Mouse (Mus musculus): ENCODE measurements at regions not wholly inside any gene's neighbourhood (a gene's known extent, or its start where the extent isn't known, plus 50 kb on each side); places are given as distances from the start of the nearest gene placed in this dataset.
A peak's percentile ranks its signal among the peaks of the same experiment; 100 is the strongest.

DNA sequence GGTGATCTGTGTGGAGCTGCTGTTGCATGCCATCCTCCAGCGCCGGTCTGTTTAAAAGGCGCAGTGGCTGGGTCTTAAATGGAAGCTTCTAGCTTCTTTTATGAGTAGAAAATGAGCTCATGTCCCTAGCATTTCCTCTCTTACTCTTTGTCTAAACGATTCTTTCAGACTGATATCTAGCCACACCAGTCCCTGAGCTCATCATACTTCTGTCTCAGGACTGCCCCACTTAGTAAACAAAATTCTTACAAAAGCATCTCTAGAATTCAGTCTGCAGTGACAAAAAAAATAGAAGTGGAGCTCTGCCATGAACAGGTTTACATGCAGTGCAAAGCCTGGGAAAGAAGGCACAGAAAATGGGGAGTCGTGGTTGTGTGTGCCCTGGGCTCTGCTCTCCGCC lies 150.2 kb upstream of the Ccn2 start:
- H3K27me3 ChIP-seq: no peaks in the 10 kb centered on the region
- no peak overlapping the region for H3K4me2 ChIP-seq
- H3K4me1 ChIP-seq: peaks cover 8% of the 10 kb centered on the region
- H3K9ac ChIP-seq: no peak overlapping the region
- WGBS: 87% methylated on average over 6 of the region's 6 CpGs
- no peaks in the 10 kb centered on the region for H3K9me3 ChIP-seq (replicated peaks)
- H3K36me3 ChIP-seq: no peaks in the 10 kb centered on the region
- no peak for ATAC-seq (replicated peaks; ENCODE audit: low FRiP score)
- no peak overlapping the region for H3K4me3 ChIP-seq (replicated peaks)
- no peak overlapping the region for H3K27ac ChIP-seq

DNA sequence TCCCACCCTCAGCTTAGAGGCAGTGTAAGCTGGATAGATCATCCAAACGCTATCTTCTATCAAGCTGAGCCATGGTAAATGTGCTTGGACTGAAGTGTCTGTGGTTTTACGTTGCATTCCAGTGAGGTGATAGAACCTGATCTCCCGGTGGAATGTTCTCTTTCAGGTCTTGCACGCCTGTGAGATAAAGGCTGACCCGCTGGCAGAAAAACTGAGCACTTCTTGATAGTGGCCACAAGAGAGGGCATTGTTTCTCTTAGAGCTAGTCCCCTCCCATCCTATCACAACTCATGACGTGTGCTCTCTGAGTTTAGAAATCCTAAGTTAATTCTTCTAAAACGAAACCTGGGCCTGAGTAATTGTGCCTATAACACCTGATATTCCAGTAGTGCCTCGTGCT lies 149.1 kb upstream of the Ccn2 start:
- H3K9ac ChIP-seq: no peak overlapping the region
- H3K27me3 ChIP-seq: no peaks in the 10 kb centered on the region
- 74% methylated on average over 8 of the region's 8 CpGs for WGBS
- ATAC-seq (replicated peaks; ENCODE audit: low FRiP score): no peak
- no peak overlapping the region for H3K4me3 ChIP-seq (replicated peaks)
- H3K27ac ChIP-seq: no peak overlapping the region
- H3K9me3 ChIP-seq (replicated peaks): no peaks in the 10 kb centered on the region
- H3K4me1 ChIP-seq: peaks cover 8% of the 10 kb centered on the region
- no peaks in the 10 kb centered on the region for H3K36me3 ChIP-seq
- no peak overlapping the region for H3K4me2 ChIP-seq

DNA sequence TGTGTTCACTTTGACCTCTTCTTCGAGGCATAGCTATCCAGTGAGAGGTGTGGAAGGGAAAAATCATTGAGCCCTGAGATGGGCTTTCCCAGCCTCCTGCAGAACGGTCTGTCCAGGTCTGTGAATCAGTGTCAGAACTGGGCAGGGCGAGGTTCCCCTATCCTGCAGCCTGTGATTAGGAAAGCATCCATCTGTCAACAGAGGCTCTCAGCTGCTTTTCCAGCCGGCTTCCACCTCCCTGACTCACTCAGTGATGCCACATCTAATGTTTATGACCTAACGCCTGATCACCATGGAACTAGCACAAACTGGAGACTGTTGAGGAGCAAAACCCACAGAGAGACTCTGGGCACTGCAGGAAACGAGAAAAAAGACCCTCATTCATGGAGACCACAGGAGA lies 148.1 kb upstream of the Ccn2 start:
- 0 out of 2 replicates have a peak, but pooled peaks have one; percentile 25 for ATAC-seq (replicated peaks; ENCODE audit: low FRiP score)
- no peaks in the 10 kb centered on the region for H3K9me3 ChIP-seq (replicated peaks)
- no peak overlapping the region for H3K4me3 ChIP-seq (replicated peaks)
- peak overlapping the region; percentile 87 for H3K27ac ChIP-seq
- no peak overlapping the region for H3K4me2 ChIP-seq
- H3K27me3 ChIP-seq: no peaks in the 10 kb centered on the region
- peaks cover 8% of the 10 kb centered on the region for H3K4me1 ChIP-seq
- 45% methylated on average over 6 of the region's 6 CpGs for WGBS
- H3K9ac ChIP-seq: no peak overlapping the region
- H3K36me3 ChIP-seq: no peaks in the 10 kb centered on the region

DNA sequence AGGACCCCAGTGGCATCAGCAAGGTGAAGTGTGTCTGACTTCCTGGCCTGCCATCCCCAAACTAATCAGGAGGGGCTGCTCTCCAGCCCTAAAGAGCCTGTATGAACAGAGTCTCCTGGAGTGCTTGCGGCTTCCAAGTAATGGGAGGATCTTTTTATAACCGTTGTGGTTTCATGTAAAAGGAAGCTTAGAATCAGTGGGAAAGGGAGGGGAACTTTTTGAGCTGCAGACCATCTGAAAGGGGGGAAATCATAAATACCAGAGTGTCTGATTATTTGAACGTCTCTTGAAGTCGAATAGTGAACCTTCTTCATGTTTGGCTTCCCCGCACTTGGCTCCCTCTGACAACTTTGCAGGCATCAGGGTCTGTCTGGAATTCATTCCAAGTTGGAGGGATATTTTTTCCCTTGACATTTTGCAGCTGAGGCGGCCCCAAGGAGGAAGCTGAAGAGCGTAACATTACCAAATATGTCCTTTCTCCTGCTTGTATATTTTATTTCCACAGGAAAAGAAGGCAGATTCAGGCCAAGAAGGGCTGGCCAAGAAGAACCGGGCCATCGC lies 147.2 kb upstream of the Ccn2 start:
- Histone ChIP-seq H3K27me3 (no peaks in the 10 kb centered on the region), H3K4me3 (replicated peaks) (no peak overlapping the region), H3K36me3 (no peaks in the 10 kb centered on the region), H3K4me1 (peaks cover 8% of the 10 kb centered on the region), H3K4me2 (no peak overlapping the region), H3K27ac (peak overlapping the region; percentile 87), H3K9ac (no peak overlapping the region), H3K9me3 (replicated peaks) (no peaks in the 10 kb centered on the region)
- WGBS: 47% methylated on average over 9 of the region's 9 CpGs
- peak; percentile 54 for ATAC-seq (replicated peaks; ENCODE audit: low FRiP score)

DNA sequence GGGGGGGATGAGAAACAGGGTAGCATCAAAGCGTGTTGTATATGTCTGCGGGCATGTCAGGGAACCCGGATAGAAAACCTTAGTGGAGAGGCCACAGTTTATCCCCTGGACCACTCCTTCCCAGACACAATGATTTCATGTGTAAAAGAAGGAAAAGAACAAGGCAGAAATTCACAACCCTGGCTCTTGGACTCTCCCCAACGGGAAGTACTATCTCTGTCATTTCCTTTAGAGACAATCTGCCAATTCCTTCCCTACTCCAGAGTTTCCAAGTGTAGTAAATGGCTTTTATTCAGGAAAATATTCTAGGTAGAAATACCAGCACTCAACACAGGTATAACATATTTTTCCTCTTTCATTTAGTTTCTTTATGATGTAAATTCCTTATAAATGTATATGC lies 141.7 kb upstream of the Ccn2 start:
- H3K4me2 ChIP-seq: no peak overlapping the region
- H3K27ac ChIP-seq: no peak overlapping the region
- H3K4me1 ChIP-seq: no peaks in the 10 kb centered on the region
- no peaks in the 10 kb centered on the region for H3K36me3 ChIP-seq
- H3K4me3 ChIP-seq (replicated peaks): no peak overlapping the region
- H3K9ac ChIP-seq: no peak overlapping the region
- H3K27me3 ChIP-seq: no peaks in the 10 kb centered on the region
- 80% methylated on average over 4 of the region's 4 CpGs for WGBS
- no peaks in the 10 kb centered on the region for H3K9me3 ChIP-seq (replicated peaks)
- ATAC-seq (replicated peaks; ENCODE audit: low FRiP score): no peak

DNA sequence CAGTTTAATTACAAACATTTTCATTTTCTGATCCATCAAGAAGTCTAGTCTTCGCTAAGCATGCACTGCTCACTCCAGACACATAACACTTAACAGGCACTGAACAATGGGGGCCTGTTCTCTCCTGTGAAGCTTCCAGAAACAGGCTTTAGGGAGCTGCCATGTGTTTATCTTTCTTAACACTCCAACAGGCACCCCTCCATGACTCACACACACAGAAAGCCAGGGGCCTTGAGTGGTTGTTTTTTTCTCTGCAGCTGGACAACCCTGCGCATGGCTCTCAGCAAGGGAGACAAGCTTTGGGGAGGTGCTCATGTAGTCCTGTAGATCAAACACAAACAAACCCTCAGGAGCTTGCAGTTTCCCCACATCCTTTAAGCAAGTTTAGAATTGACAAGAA lies 136.6 kb upstream of the Ccn2 start:
- Histone ChIP-seq H3K27me3 (no peaks in the 10 kb centered on the region), H3K36me3 (no peaks in the 10 kb centered on the region), H3K4me2 (no peak overlapping the region), H3K9ac (no peak overlapping the region), H3K27ac (no peak overlapping the region), H3K4me3 (replicated peaks) (no peak overlapping the region), H3K4me1 (no peaks in the 10 kb centered on the region), H3K9me3 (replicated peaks) (peaks cover 3% of the 10 kb centered on the region; the same call in 1 of the 2 replicates)
- WGBS: 65% methylated on average over 2 of the region's 2 CpGs
- ATAC-seq (replicated peaks; ENCODE audit: low FRiP score): 0 out of 2 replicates have a peak, but pooled peaks have one; percentile 25

DNA sequence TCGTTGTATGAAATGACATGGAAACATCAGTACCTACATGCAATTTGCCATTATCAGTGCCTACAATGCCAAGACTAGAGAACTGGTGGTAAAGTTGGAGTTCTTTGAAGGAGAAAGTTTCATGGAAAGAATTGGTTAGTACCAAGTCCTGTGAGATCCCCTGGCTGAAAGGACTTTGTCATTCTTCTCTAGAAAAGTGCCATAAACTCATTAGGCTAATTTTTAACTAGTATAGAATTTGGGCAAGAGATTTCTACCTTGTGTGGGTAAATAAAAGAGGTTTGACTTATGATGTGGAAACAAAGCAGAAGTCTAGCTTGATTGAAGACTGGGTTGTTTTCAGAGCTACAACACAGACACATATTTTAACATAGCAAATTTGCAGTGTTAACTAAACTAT lies 131.4 kb upstream of the Ccn2 start:
- Histone ChIP-seq H3K4me1 (no peaks in the 10 kb centered on the region), H3K4me2 (no peak overlapping the region), H3K27me3 (no peaks in the 10 kb centered on the region), H3K9ac (no peak overlapping the region), H3K4me3 (replicated peaks) (no peak overlapping the region), H3K9me3 (replicated peaks) (peaks cover 3% of the 10 kb centered on the region; the same call in 1 of the 2 replicates), H3K27ac (no peak overlapping the region), H3K36me3 (no peaks in the 10 kb centered on the region)
- WGBS: 95% methylated on average over 1 of the region's 1 CpGs
- no peak for ATAC-seq (replicated peaks; ENCODE audit: low FRiP score)

DNA sequence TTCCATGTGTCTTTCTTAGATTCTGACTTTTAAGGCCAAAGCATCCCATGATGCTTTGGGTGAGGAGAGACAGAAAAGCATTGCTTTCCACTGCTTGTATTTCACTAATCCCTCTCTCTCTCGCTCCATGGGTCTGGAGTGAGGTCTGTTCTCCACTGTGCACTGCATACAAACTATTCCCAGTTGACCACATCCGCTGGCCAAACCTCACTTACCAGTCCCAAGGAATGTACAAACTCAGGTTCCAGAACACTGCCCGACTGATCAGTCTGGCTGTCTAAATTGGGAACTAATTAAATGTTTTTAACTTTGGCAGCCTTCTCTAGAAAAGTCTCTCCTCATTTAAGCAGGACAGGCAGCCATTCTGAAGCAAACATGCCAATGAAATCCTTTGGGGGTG lies 130.9 kb upstream of the Ccn2 start:
- no peak overlapping the region for H3K4me3 ChIP-seq (replicated peaks)
- no peak for ATAC-seq (replicated peaks; ENCODE audit: low FRiP score)
- H3K27me3 ChIP-seq: no peaks in the 10 kb centered on the region
- H3K4me1 ChIP-seq: no peaks in the 10 kb centered on the region
- no peak overlapping the region for H3K4me2 ChIP-seq
- H3K27ac ChIP-seq: no peak overlapping the region
- H3K9me3 ChIP-seq (replicated peaks): peaks cover 3% of the 10 kb centered on the region; the same call in 1 of the 2 replicates
- 81% methylated on average over 3 of the region's 3 CpGs for WGBS
- no peaks in the 10 kb centered on the region for H3K36me3 ChIP-seq
- no peak overlapping the region for H3K9ac ChIP-seq

DNA sequence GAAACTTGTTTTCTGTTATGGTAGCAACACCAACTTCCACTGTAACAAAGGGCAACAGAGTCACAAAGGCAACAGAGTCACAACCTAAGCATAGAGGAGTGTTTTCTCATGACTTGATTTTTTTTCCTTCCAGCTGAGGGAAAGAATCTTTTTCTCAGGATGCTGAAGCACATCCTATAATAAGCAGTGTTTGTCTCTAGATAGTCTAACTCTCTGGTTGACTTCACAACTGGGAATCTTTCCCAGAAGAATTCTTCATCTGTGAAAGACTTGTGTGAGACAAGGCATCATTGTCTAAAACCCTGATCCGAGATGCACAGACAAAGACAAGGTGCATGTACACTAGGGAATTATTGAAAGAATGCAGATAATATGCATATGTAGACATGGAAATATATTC lies 125.5 kb upstream of the Ccn2 start:
- H3K36me3 ChIP-seq: no peaks in the 10 kb centered on the region
- no peaks in the 10 kb centered on the region for H3K9me3 ChIP-seq (replicated peaks)
- no peak overlapping the region for H3K4me2 ChIP-seq
- ATAC-seq (replicated peaks; ENCODE audit: low FRiP score): no peak
- H3K9ac ChIP-seq: no peak overlapping the region
- H3K4me3 ChIP-seq (replicated peaks): no peak overlapping the region
- WGBS: 93% methylated on average over 1 of the region's 1 CpGs
- no peaks in the 10 kb centered on the region for H3K4me1 ChIP-seq
- no peak overlapping the region for H3K27ac ChIP-seq
- H3K27me3 ChIP-seq: no peaks in the 10 kb centered on the region

DNA sequence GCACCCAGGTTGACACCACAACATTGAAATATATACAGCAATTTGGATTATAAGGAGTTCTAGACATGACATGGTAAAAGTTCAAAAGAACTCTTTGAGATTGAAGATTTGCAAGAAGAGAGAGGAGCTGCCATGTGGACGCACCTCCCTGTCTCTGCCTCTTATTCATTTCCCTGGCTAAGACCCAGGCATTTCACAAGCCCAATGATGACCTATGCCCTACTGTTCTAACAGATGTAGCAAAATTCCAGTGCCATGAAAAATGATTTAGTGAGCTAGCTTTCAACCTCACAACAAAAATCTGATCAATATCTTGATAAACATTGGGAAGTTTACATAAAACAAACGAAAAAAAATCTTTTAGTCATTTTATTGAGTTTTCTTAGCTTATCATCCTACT lies 123.7 kb upstream of the Ccn2 start:
- Histone ChIP-seq H3K4me2 (no peak overlapping the region), H3K27ac (no peak overlapping the region), H3K4me1 (no peaks in the 10 kb centered on the region), H3K9me3 (replicated peaks) (no peaks in the 10 kb centered on the region), H3K9ac (no peak overlapping the region), H3K4me3 (replicated peaks) (no peak overlapping the region), H3K36me3 (no peaks in the 10 kb centered on the region), H3K27me3 (no peaks in the 10 kb centered on the region)
- no peak for ATAC-seq (replicated peaks; ENCODE audit: low FRiP score)
- 79% methylated on average over 2 of the region's 2 CpGs for WGBS

DNA sequence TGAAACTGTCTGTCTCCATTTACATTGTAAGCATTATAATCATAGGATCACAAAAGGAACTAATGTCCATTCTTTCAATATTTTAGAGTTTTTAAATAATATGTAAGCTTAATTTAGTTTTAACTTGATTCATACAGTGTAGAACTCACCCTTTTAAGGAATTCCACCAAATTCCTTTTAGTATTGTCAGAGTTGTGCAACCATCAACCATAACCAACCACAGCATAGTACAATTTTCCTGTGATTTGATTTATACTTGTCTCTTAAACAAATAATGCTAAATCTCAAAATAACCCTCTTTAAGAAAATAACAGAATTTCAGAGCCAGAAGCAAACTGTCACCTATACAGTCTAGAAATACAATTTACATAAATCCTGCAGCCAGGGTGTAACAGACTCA lies 119.0 kb upstream of the Ccn2 start:
- ATAC-seq (replicated peaks; ENCODE audit: low FRiP score): no peak
- no peaks in the 10 kb centered on the region for H3K4me1 ChIP-seq
- no peak overlapping the region for H3K27ac ChIP-seq

DNA sequence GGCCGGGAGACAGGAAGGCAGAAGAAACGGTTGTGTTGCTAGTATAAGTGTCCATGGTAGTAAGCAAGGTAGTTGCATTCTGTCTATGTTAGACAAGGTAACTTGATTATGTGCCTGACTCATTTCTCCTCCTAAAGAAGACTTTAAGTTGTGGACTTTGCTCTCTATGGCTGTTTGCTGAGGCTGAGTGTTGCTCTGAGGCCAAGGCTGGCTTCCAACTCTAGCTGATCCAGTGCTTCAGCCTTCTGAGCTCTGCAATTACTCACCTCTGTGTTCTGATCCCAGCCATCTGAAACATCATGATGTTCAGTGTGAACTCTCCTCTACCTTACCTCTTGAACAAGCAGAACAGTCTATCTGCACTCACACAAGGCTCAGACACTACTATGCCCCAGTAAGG lies 116.7 kb upstream of the Ccn2 start:
- H3K4me3 ChIP-seq (replicated peaks): no peak overlapping the region
- H3K27me3 ChIP-seq: no peaks in the 10 kb centered on the region
- H3K9me3 ChIP-seq (replicated peaks): no peaks in the 10 kb centered on the region
- no peaks in the 10 kb centered on the region for H3K36me3 ChIP-seq
- H3K27ac ChIP-seq: no peak overlapping the region
- no peak overlapping the region for H3K9ac ChIP-seq
- ATAC-seq (replicated peaks; ENCODE audit: low FRiP score): no peak
- H3K4me1 ChIP-seq: no peaks in the 10 kb centered on the region
- 87% methylated on average over 2 of the region's 2 CpGs for WGBS
- no peak overlapping the region for H3K4me2 ChIP-seq

More for the DNA sequence above, 119.0 kb upstream of the Ccn2 start:
- H3K9ac ChIP-seq: no peak overlapping the region
- H3K27me3 ChIP-seq: no peaks in the 10 kb centered on the region
- H3K36me3 ChIP-seq: no peaks in the 10 kb centered on the region
- no peaks in the 10 kb centered on the region for H3K9me3 ChIP-seq (replicated peaks)
- no peak overlapping the region for H3K4me3 ChIP-seq (replicated peaks)
- no peak overlapping the region for H3K4me2 ChIP-seq

DNA sequence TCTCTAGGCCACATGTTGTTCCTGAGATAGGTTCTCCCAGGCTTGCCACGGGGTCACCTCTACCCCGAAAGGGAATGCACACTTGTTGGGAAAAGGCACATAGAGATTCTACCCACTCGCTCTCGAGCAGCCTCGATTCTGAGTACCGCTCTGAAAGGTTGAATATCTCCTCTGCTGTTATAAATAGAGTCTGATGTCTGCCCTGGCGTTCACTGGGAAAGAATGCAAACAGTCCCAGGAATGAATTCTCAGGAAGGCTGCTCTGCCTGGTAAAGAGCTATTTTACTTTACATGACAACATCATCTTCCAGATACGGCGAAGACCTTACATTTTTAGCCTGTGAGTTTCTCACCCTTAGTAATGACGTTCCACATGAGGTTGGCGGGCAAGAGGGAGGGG lies 116.1 kb upstream of the Ccn2 start:
- no peak overlapping the region for H3K4me3 ChIP-seq (replicated peaks)
- no peak overlapping the region for H3K27ac ChIP-seq
- 85% methylated on average over 11 of the region's 11 CpGs for WGBS
- no peaks in the 10 kb centered on the region for H3K4me1 ChIP-seq
- no peaks in the 10 kb centered on the region for H3K36me3 ChIP-seq
- no peaks in the 10 kb centered on the region for H3K27me3 ChIP-seq
- H3K4me2 ChIP-seq: no peak overlapping the region
- no peaks in the 10 kb centered on the region for H3K9me3 ChIP-seq (replicated peaks)
- no peak for ATAC-seq (replicated peaks; ENCODE audit: low FRiP score)
- H3K9ac ChIP-seq: no peak overlapping the region
